Mouse (Mus musculus) midbrain, embryonic 11.5 days (tissue): ENCODE measurements around the gene Rhd. TPM values are rescaled to one million over a fixed set of nuclear protein-coding genes. Genes with fewer than 3 reads are reported as not detected.

ENCODE experiments used
- ATAC-seq: fragments of 200-750 bp; cut with Nextera tagmentation; 2 replicates; pipeline ENCODE4 v1.8.0; 2017; ENCODE audit warnings: moderate TSS enrichment, moderate library complexity; ENCODE audit not compliant: low FRiP score
- DNase-seq: peaks from one replicate; pipeline ENCODE4 v3.0.0; 2015; ENCODE audit warnings: low spot score; ENCODE audit errors: missing footprints
- H3K27ac ChIP-seq: fragments of 300-500 bp; sonication (generic); 2 replicates; pipeline ENCODE4 v1.5.1; 2014; ENCODE audit warnings: low read depth, low read length
- H3K27me3 ChIP-seq: fragments of 300-500 bp; sonication (generic); 2 replicates; pipeline ENCODE4 v1.6.1; 2014; ENCODE audit warnings: mild to moderate bottlenecking, low read length, moderate library complexity, mixed read lengths; ENCODE audit not compliant: control insufficient read depth, insufficient read depth
- H3K36me3 ChIP-seq: fragments of 300-500 bp; sonication (generic); 2 replicates; pipeline ENCODE4 v1.6.1; 2014; ENCODE audit warnings: mild to moderate bottlenecking, low read length, moderate library complexity, mixed read lengths; ENCODE audit not compliant: control insufficient read depth, insufficient read depth
- H3K4me1 ChIP-seq: fragments of 300-500 bp; sonication (generic); 2 replicates; pipeline ENCODE4 v1.6.1; 2014; ENCODE audit warnings: low read length; ENCODE audit not compliant: control insufficient read depth, insufficient read depth
- H3K4me2 ChIP-seq: fragments of 300-500 bp; sonication (generic); 2 replicates; pipeline ENCODE4 v1.6.1; 2014; ENCODE audit warnings: mild to moderate bottlenecking, moderate library complexity
- H3K4me3 ChIP-seq: fragments of 300-500 bp; sonication (generic); 2 replicates; pipeline ENCODE4 v1.5.1; 2014; ENCODE audit warnings: low read depth, low read length
- H3K9ac ChIP-seq: fragments of 300-500 bp; sonication (generic); 2 replicates; pipeline ENCODE4 v1.6.1; 2014; ENCODE audit warnings: low read length
- H3K9me3 ChIP-seq: fragments of 300-500 bp; sonication (generic); 2 replicates; pipeline ENCODE4 v1.6.1; 2016; ENCODE audit warnings: low read length; ENCODE audit not compliant: control insufficient read depth
- WGBS: fragments of 180-500 bp; shearing (Covaris S2); extraction: QIAGEN DNeasy Blood & Tissue Kit; methylation state at CpG from one replicate; pipeline ENCODE4 v1.1.7; 2014; 5-methylcytosine and 5-hydroxymethylcytosine counted together
- polyA plus RNA-seq: library from polyadenylated mRNA; unstranded; fragments of >200 nt; fragmentation: Nextera tagmentation; extraction: Ambion mirVana; gene quantifications from 2 replicates; pipeline ENCODE4 v1.2.1, GENCODE M21; 2014

The Rhd gene
- polyA plus RNA-seq, 1 experiment from 2014 or later, result 19.2 TPM

DNA sequence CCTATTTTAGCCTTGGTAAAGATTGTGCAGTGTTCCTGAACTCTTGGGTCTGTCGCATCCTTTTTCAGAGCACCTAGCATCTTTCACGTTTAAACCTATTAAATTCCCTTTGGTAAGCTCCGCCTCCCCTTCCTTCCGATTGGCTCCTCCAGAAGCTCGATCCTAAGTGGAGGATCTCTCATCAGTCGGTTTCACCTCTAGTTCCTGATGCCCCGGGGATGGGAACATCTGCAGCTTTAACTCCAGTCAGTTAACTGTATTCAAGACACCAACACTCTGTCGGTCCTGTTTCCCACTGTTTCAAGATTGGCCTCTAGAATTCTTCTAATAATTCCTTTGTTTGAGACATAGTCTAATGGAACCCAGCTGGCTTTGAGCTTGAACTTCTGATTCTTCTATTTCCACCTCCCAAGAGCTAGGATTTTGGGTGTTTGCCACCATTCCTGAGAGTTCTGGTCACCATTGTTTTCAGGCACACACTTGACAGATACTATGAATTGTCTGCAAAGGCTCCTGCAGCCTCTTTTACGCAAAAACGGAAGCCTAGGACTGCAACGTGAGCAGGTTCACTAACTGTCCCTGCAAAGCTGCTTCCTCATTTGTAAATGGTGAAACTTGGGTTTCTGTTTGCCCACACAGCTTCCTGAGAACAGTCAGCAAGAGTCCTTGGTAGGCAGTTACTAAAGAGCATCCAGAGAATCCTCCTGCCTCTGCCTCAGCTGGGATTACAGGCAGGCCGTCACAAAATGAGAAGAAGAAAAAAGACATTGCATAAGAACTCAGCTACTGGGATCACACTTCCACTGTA, 55.6 kb downstream of the Rhd start:
- H3K36me3 ChIP-seq, result no peaks in the 10 kb centered on the region
- no peaks in the 10 kb centered on the region for H3K9me3 ChIP-seq
- H3K4me3 ChIP-seq, result no peak overlapping the region
- H3K27ac ChIP-seq, result no peak overlapping the region
- 48% methylated on average over 12 of the region's 12 CpGs for WGBS
- H3K4me1 ChIP-seq, result peaks cover 6% of the 10 kb centered on the region
- no peak overlapping the region for H3K4me2 ChIP-seq
- H3K9ac ChIP-seq, result no peak overlapping the region
- no peaks in the 10 kb centered on the region for H3K27me3 ChIP-seq
- no peak for DNase-seq
- ATAC-seq, result no peak

DNA sequence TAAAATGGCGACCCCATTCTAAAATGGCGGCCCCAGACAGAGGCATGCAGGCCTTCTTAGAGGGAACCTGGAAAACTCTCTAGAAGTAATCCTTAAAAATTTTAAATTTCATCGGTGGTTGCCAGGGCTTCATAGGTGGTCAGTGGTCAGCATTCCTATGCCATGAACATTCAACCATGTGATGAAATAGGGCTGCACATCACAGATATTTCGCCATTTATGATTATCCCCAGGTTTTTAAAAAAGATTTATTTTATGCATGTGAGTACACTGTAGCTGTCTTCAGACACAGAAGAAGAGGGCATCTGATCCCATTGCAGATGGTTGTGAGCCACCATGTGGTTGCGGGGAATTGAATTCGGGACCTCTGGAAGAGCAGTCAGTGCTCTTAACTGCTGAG, 56.3 kb downstream of the Rhd start:
- ATAC-seq (no peak), DNase-seq (no peak)
- Histone ChIP-seq H3K9ac (no peak overlapping the region), H3K4me3 (no peak overlapping the region), H3K36me3 (peaks cover 5% of the 10 kb centered on the region), H3K27ac (no peak overlapping the region), H3K4me1 (peaks cover 9% of the 10 kb centered on the region), H3K9me3 (no peaks in the 10 kb centered on the region), H3K27me3 (no peaks in the 10 kb centered on the region), H3K4me2 (no peak overlapping the region)
- 93% methylated on average over 6 of the region's 6 CpGs for WGBS

DNA sequence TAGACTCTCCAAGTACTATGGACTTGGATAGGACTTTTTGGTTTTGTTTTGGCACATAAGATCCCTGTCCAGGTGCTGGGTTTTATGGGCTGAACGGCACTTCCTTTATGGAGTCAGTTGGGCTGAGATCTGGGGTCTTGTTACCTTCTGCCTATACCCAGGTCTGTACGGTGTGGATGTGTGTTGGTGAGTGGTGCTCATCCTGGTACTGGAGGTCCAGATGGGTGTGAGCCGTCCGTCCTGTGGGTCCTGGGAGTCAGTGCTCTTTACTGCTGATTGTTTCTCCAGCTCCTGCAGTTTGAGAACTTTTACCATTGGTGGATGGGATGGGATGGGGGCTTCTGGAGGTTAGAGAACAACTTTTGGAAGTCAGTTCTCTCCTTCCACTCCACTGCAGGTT, 57.4 kb downstream of the Rhd start:
- DNase-seq (no peak), ATAC-seq (no peak)
- WGBS, result 98% methylated on average over 4 of the region's 4 CpGs
- Histone ChIP-seq H3K27ac (no peak overlapping the region), H3K4me2 (no peak overlapping the region), H3K4me1 (peaks cover 9% of the 10 kb centered on the region), H3K4me3 (no peak overlapping the region), H3K9ac (no peak overlapping the region), H3K9me3 (no peaks in the 10 kb centered on the region), H3K27me3 (no peaks in the 10 kb centered on the region), H3K36me3 (peaks cover 10% of the 10 kb centered on the region)

DNA sequence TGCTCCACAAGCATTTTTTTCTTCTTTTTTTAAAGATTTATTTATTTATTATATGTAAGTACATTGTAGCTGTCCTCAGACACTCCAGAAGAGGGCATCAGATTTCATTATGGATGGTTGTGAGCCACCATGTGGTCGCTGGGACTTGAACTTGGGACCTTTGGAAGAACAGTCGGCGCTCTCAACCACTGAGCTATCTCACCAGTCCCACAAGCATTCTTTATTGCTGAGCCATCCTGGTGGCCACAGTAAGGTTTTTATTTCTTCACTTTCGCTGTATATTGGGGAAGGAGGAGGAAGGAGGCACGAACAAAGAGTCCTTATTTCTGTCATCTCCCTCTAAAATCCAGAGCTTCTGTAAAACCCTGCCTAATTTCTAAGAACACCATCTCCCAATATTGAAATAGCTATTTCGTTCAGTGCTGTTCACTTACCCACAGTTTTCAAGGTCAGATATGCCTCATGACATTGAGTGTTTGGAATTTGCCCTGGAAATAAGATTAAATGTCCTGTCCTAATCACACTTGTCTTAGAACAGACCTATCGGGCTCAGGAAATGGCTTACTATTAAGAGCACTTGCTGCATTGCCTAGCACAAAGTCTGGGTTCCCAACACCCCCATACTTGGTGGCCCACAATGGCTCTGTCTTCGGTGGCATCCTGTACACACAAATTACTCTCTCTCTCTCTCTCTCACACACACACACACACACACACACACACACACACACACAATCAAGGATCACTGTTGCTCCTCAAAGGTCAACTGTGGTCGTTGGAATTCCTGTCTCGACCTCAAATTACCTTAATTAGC, 58.0 kb downstream of the Rhd start:
- WGBS, result 64% methylated on average over 10 of the region's 10 CpGs

DNA sequence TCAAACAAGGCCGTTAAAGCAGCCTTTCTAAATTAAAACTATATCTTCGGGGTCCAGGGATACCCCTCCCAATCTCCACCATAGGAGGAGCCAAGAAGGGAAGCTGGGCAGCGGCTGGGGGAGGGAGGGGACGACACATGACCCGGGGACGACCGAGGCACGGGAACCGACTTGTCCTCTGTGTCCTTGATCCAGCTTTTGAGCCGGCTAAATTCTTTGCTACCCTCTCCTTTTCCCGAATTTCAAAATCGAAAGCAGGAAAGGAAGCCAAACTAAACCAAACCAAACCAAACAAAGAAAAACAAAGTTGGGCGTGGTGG, 58.5 kb downstream of the Rhd start:
- no peaks in the 10 kb centered on the region for H3K27me3 ChIP-seq
- H3K4me1 ChIP-seq, result peaks cover 9% of the 10 kb centered on the region
- peak overlapping the region; percentile 8; the same call in 1 of the 2 replicates for H3K27ac ChIP-seq
- H3K9me3 ChIP-seq, result no peaks in the 10 kb centered on the region
- H3K9ac ChIP-seq, result peak overlapping the region; percentile 77
- peak overlapping the region; percentile 94 for H3K4me2 ChIP-seq
- peaks cover 17% of the 10 kb centered on the region for H3K36me3 ChIP-seq
- no peak for DNase-seq
- peak overlapping the region; percentile 100 for H3K4me3 ChIP-seq
- WGBS, result 0% methylated on average over 13 of the region's 13 CpGs
- peak; percentile 76 for ATAC-seq

More for the DNA sequence above, 58.0 kb downstream of the Rhd start:
- Histone ChIP-seq H3K9ac (peak overlapping the region; percentile 77), H3K27me3 (no peaks in the 10 kb centered on the region), H3K4me3 (peak overlapping the region; percentile 100), H3K4me1 (peaks cover 9% of the 10 kb centered on the region), H3K36me3 (peaks cover 14% of the 10 kb centered on the region), H3K4me2 (peak overlapping the region; percentile 94), H3K27ac (peak overlapping the region; percentile 8; the same call in 1 of the 2 replicates), H3K9me3 (no peaks in the 10 kb centered on the region)
- ATAC-seq (peak; percentile 5; the same call in 1 of the 2 replicates), DNase-seq (peak; percentile 89)

DNA sequence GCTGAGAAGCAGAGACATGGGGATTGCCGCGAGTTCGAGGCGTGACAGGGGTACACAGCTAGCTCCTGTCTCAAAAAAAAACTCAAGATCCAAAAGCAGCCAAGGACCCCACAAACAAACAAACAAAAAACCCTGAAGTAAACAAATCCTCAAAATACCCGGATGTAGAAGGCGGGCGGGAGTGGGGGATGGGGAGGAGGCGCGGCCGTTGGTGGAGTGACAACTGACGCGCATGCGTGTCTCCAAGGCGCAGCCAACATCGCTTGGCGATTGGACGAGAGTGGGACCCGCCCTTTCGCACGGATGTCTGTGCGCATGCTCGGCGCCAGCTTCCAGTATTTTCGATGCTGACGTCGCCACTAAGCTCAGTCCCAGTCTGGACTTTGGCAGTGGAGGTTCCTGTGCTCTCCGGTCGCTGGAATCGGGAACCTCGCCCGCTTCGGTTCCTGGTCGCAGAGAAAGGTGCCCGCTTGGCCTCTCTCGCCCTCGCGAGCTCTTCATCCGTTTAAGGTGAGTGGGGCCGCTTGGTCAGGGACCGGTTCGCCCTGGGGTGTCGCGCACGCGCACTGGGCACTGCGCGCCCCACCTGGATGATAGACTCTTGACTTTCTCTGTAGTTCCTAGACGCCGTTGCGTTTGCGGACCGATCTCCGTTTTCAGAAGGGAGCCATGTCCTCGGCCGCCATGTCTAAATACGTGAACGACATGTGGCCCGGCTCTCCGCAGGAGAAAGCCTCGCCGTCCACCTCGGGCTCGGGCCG, 59.1 kb downstream of the Rhd start, which contains the start of gene Rsrp1:
Rsrp1 (plus strand) TSS at position 335 of the 761 bp plus-strand sequence.
- peak within 1 kb of the TSS; percentile 100 for H3K4me3 ChIP-seq
- DNase-seq (peak; percentile 100), ATAC-seq (peak; percentile 93)
- H3K27me3 ChIP-seq, result no peaks in the 10 kb centered on the region
- H3K4me2 ChIP-seq, result peak within 1 kb of the TSS; percentile 94
- H3K27ac ChIP-seq, result peak within 1 kb of the TSS; percentile 89
- under 1% methylated on average over 64 of the region's 64 CpGs for WGBS
- peaks cover 19% of the 10 kb centered on the region for H3K36me3 ChIP-seq
- H3K9ac ChIP-seq, result peak within 1 kb of the TSS; percentile 96
- H3K4me1 ChIP-seq, result peaks cover 9% of the 10 kb centered on the region
- H3K9me3 ChIP-seq, result no peaks in the 10 kb centered on the region

DNA sequence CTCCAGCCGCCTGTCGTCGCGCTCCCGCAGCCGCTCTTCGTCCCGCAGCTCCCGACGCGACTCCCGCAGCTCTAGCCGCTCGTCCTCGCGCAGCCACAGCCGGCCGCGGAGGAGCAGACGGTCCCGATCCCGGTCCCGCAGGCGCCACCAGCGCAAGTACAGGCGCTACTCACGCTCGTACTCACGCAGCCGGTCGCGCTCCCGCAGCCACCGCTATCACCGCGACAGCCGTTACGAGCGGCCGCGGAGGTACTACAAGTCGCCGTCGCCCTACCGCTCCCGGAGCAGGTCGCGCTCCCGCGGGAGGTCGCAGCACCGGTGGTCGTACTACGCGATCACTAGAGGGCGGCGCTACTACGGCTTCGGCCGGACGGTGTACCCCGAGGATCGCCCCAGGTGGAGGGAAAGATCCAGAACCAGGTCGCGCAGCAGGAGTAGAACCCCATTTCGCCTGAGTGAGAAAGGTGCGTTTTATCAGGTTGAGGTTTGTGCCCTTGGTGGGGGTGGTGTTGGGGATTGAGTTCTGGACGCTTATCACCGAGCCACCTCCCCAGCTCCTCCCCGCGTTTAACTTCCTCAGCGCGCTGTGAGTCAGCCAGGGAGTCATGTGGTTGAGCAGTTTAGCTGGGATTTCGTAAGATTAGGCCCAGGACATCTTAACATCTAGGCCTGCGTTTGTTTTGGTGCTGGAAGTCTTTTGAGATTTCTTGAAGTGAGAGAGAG, 59.8 kb downstream of the Rhd start:
- Histone ChIP-seq H3K9me3 (no peaks in the 10 kb centered on the region), H3K4me3 (peak overlapping the region; percentile 100), H3K36me3 (peaks cover 19% of the 10 kb centered on the region), H3K9ac (peak overlapping the region; percentile 96), H3K4me1 (peaks cover 9% of the 10 kb centered on the region), H3K4me2 (peak overlapping the region; percentile 94), H3K27me3 (no peaks in the 10 kb centered on the region), H3K27ac (peak overlapping the region; percentile 89)
- WGBS, result under 1% methylated on average over 75 of the region's 75 CpGs
- ATAC-seq (peak; percentile 11), DNase-seq (peak; percentile 92)

DNA sequence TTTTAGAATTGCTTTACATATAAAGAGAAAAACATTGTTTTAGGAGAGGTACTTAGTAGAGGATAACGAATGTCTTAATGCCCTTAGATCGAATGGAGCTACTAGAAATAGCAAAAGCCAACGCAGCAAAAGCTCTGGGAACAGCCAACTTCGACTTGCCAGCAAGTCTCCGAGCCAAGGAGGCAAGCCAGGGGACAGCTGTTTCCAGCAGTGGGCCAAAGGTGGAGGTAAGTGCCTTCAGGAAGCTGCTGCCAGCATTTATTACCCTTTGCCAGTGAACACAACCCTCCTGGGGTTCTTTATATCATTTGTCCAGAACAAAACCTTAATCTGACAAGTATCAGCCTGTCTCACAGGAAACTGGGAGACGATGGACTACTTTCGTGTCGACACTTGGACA, 60.9 kb downstream of the Rhd start:
- H3K27me3 ChIP-seq, result no peaks in the 10 kb centered on the region
- H3K4me2 ChIP-seq, result peak overlapping the region; percentile 94
- ATAC-seq, result no peak
- no peak for DNase-seq
- no peak overlapping the region for H3K27ac ChIP-seq
- H3K36me3 ChIP-seq, result peaks cover 19% of the 10 kb centered on the region
- H3K4me1 ChIP-seq, result peaks cover 9% of the 10 kb centered on the region
- H3K9ac ChIP-seq, result peak overlapping the region; percentile 38; the same call in 1 of the 2 replicates
- H3K9me3 ChIP-seq, result no peaks in the 10 kb centered on the region
- H3K4me3 ChIP-seq, result peak overlapping the region; percentile 18
- WGBS, result 89% methylated on average over 8 of the region's 8 CpGs
